Mouse (Mus musculus): Measurements from ENCODE around the gene Cables2. TPM values are rescaled to one million over a fixed set of nuclear protein-coding genes. Genes with fewer than 3 reads are reported as not detected.

The Cables2 gene
- total RNA-seq, 4 experiments from 2014 or later: 30.1 to 32.9 (median 31.7) TPM

Small RNA genes lying within 50 kb of the gene (microRNA-seq; reads per million reads assigned to microRNA genes)
- gene Mir3091: 0 reads per million in 2 experiments

Other genes with a start within 250 kb of the Cables2 start
- gene Lsm14b, start 248.5 kb downstream of the Cables2 start, total RNA-seq (2022): 10 to 100 TPM; 83.3 to 97.9 (median 92.6) TPM
- gene Psma7, start 231.1 kb downstream of the Cables2 start, total RNA-seq (2022): 100 to 1,000 TPM; 152 to 188 (median 166) TPM
- gene Ss18l1, start 231.0 kb downstream of the Cables2 start, total RNA-seq (2022): 10 to 100 TPM; 41.2 to 46.5 (median 43.2) TPM
- 10 to 100 TPM; 15.6 to 25.8 (median 19.3) TPM for gene Mtg2, start 202.9 kb downstream of the Cables2 start, total RNA-seq (2022)
- gene Hrh3, start 169.0 kb downstream of the Cables2 start, total RNA-seq (2022): 10 to 100 TPM; 48.3 to 55.8 (median 50.0) TPM
- gene Osbpl2, start 154.2 kb downstream of the Cables2 start, total RNA-seq (2022): 10 to 100 TPM; 49.3 to 57.5 (median 52.7) TPM
- 100 to 1,000 TPM in 3 of 4 experiments, 10 to 100 TPM in 1; 97.9 to 107 (median 104) TPM for gene Adrm1, start 102.0 kb downstream of the Cables2 start, total RNA-seq (2022)
- gene Lama5, start 47.6 kb downstream of the Cables2 start, total RNA-seq (2022): 10 to 100 TPM in 2 of 4 experiments, 1 to 10 TPM in 2; 7.6 to 11.7 (median 10.2) TPM
- gene Rps21, start 16.1 kb downstream of the Cables2 start, total RNA-seq (2022): 100 to 1,000 TPM; 566 to 881 (median 750) TPM
- gene Rbbp8nl, start 16.4 kb upstream of the Cables2 start, total RNA-seq (2022): not detected
- not detected for gene Gata5, start 61.2 kb upstream of the Cables2 start, total RNA-seq (2022)
- gene Slco4a1, start 182.7 kb upstream of the Cables2 start, total RNA-seq (2022): 1 to 10 TPM; 1.7 to 2.8 (median 2.1) TPM
- 1 to 10 TPM; 3.1 to 4.7 (median 4.3) TPM for gene Ntsr1, start 226.5 kb upstream of the Cables2 start, total RNA-seq (2022)